Mouse (Mus musculus): ENCODE data around the gene Gm20388.

DNA sequence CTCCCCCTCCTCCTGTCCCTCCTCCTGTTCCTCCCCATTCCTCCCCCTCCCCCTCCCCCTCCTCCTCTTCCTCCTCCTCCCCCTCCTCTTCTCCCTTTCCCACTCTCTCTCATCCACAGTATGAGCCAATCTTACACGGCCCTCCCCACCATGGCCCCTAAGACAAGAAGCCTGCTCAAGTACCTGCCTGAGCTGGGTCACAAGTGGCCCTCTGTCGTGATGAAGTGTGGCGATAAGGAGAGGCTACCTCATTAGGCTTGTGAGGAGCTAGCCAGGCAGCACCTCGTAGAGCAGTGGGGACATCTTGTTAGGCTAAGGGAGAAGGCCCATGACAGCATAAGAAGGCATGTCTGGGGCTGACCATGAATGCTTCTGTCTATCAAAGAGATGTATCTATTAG lies 1762.5 kb downstream of the Gm20388 start:
- no peak for TF ChIP-seq CTCF (IDR thresholded peaks at IDR 0.05; ENCODE audit: low read depth, low read length)
- no peak for TF ChIP-seq GATA1 (IDR thresholded peaks at IDR 0.05; ENCODE audit: borderline replicate concordance, low read length)
- TF ChIP-seq TAL1 (conservative IDR thresholded peaks at IDR 0.05; ENCODE audit: low read depth, low read length) = no peak
- no peak for TF ChIP-seq POLR2AphosphoS5 (IDR thresholded peaks at IDR 0.05; ENCODE audit: insufficient replicate concordance, low read depth, low read length)
- TF ChIP-seq GATA2 (IDR thresholded peaks at IDR 0.05; ENCODE audit: borderline replicate concordance, low read depth, low read length) = no peak

Measured in G1E (cell line).